Mouse (Mus musculus) limb, embryonic 12.5 days (tissue): ENCODE data around the gene Anp32a. TPM values are rescaled to one million over a fixed set of nuclear protein-coding genes. Genes with fewer than 3 reads are reported as not detected.

Source experiments
- ATAC-seq: fragments of 200-750 bp; cut with Nextera tagmentation; 2 replicates; pipeline ENCODE4 v1.8.0; 2017; ENCODE audit warnings: low read depth, moderate TSS enrichment; ENCODE audit not compliant: insufficient number of reproducible peaks, insufficient read depth, low FRiP score, low TSS enrichment
- H3K27ac ChIP-seq: fragments of 300-500 bp; sonication (generic); 2 replicates; pipeline ENCODE4 v1.5.1; 2016; ENCODE audit warnings: mild to moderate bottlenecking, moderate library complexity
- H3K27me3 ChIP-seq: fragments of 300-500 bp; sonication (generic); 2 replicates; pipeline ENCODE4 v1.6.1; 2016; ENCODE audit warnings: mild to moderate bottlenecking, moderate library complexity
- H3K36me3 ChIP-seq: fragments of 300-500 bp; sonication (generic); 2 replicates; pipeline ENCODE4 v1.6.1; 2016; ENCODE audit warnings: mild to moderate bottlenecking, moderate library complexity
- H3K4me1 ChIP-seq: fragments of 300-500 bp; sonication (generic); replicated peaks from 2 replicates; pipeline ENCODE4 v1.6.1; 2016
- H3K4me2 ChIP-seq: fragments of 300-500 bp; sonication (generic); 2 replicates; pipeline ENCODE4 v1.6.1; 2016; ENCODE audit warnings: mild to moderate bottlenecking, moderate library complexity
- H3K4me3 ChIP-seq: fragments of 300-500 bp; sonication (generic); replicated peaks from 2 replicates; pipeline ENCODE4 v1.5.1; 2016; ENCODE audit warnings: mild to moderate bottlenecking
- H3K9ac ChIP-seq: fragments of 300-500 bp; sonication (generic); replicated peaks from 2 replicates; pipeline ENCODE4 v1.6.1; 2016; ENCODE audit warnings: mild to moderate bottlenecking, moderate library complexity
- H3K9me3 ChIP-seq: fragments of 300-500 bp; sonication (generic); 2 replicates; pipeline ENCODE4 v1.6.1; 2016; ENCODE audit warnings: mild to moderate bottlenecking, moderate library complexity
- WGBS: fragments of 180-500 bp; shearing (Covaris S2); methylation state at CpG from one replicate; pipeline ENCODE4 v1.1.7; 2016; 5-methylcytosine and 5-hydroxymethylcytosine counted together
- polyA plus RNA-seq: library from polyadenylated mRNA; unstranded; fragments of >200 nt; fragmentation: Nextera tagmentation; extraction: Ambion mirVana; gene quantifications from 2 replicates; pipeline ENCODE4 v1.2.1, GENCODE M21; 2016

The Anp32a gene
- polyA plus RNA-seq: 231 and 240 TPM in 2 replicates

DNA sequence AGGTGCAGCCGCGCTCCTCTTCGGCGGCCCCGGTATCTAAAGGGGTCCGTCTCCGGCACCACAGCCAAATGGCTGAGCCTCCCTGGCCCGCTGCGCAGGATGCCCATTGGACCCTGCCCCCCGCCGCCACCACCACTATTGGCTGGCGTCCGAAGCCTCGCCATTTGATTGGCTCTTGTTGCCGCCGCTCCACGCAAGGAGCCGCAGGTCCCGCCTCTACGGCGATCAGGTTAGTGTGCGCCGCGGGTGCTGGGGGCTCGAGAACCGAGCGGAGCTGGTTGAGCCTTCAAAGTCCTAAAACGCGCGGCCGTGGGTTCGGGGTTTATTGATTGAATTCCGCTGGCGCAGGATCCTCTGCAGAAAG is at the start of gene Anp32a:
Gene Anp32a, plus strand, starts transcription at position 171 of the 364 bp plus-strand sequence.
- under 1% methylated on average over 30 of the region's 34 CpGs for whole genome bisulfite sequencing
- Histone ChIP-seq H3K9me3 (no peaks in the 10 kb centered on the region), H3K4me2 (peak within 1 kb of the TSS; percentile 72), H3K4me3 (peak within 1 kb of the TSS; percentile 91), H3K27ac (peak within 1 kb of the TSS; percentile 100), H3K36me3 (no peaks in the 10 kb centered on the region), H3K9ac (peak within 1 kb of the TSS; percentile 98), H3K4me1 (peaks cover 16% of the 10 kb centered on the region), H3K27me3 (no peaks in the 10 kb centered on the region)
- ATAC-seq: peak; percentile 85

DNA sequence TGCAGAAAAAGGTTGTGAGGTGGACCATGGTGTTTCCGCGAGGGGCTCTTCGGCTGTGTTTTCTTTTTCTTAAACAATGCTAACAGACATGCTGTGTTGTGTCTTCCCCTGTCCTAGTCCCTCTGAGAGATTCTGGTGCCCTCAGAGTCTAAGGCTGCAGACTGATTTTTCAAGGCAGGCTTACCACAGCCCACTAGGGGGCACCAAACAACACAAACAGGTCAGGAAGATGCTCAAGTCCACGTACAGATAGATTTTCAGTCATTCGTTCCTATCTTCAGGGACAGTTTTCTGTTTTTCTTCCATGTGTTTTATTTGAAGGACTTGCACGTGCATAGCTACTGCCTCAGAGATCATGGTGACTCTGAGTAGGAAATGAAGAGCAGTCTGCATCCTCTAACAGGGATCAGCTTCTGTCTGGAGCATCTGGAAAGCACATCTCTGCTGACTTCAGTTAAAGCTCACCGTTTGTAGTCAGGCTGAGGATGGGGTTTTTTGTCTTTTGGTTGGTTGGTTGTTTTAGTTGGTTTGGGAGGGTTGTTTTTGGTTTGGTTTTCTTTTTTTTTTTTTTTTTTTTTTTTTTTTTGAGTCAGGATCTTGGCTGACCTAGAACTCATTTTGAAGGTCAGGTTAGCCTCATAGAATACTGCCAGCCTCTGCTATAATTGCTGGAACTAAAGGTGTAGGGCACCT is 45.9 kb upstream of the Anp32a start:
- no peak overlapping the region for H3K27ac ChIP-seq
- H3K36me3 ChIP-seq: no peaks in the 10 kb centered on the region
- H3K4me3 ChIP-seq: no peak overlapping the region
- H3K27me3 ChIP-seq: no peaks in the 10 kb centered on the region
- H3K9me3 ChIP-seq: no peaks in the 10 kb centered on the region
- WGBS: 35% methylated on average over 7 of the region's 7 CpGs
- H3K9ac ChIP-seq: no peak overlapping the region
- H3K4me2 ChIP-seq: no peak overlapping the region
- ATAC-seq: no peak
- no peaks in the 10 kb centered on the region for H3K4me1 ChIP-seq

- ATAC-seq: no peak
- Histone ChIP-seq H3K9me3 (no peaks in the 10 kb centered on the region), H3K4me2 (no peak overlapping the region), H3K4me1 (no peaks in the 10 kb centered on the region), H3K9ac (no peak overlapping the region), H3K4me3 (no peak overlapping the region), H3K36me3 (no peaks in the 10 kb centered on the region), H3K27me3 (no peaks in the 10 kb centered on the region), H3K27ac (no peak overlapping the region)
- WGBS: 84% methylated on average over 1 of the region's 1 CpGs
These were observed 44.2 kb upstream of the Anp32a start for GRCm38 (mm10) chr9:62296891-62297290.

DNA sequence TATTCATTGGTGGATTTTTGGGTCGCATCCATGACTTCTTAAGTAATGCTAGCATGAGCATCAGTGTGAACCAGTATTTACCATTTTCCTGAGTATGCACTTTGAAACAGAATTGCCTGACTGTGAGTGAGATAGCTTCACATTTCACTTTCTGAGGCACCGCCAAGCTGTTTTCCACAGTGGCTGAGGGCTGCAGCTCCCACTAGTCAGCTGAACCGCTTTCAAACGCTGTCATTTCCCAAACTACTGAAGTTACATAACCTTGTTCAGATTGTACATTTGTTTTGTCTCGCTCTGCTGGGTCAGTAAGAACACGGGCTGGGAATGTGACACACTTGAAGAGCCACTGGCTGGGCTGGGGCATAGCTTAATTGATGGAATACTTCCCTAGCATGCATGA is 25.5 kb upstream of the Anp32a start:
- WGBS: 93% methylated on average over 6 of the region's 6 CpGs
- no peak overlapping the region for H3K4me3 ChIP-seq

GRCm38 (mm10) chr9:62318729-62319128 is 22.4 kb upstream of the Anp32a start:
- ATAC-seq: no peak
- Histone ChIP-seq H3K36me3 (no peaks in the 10 kb centered on the region), H3K9me3 (0 out of 2 replicates have a peak, but pooled peaks cover 4% of the 10 kb centered on the region), H3K9ac (no peak overlapping the region), H3K4me2 (no peak overlapping the region), H3K27ac (no peak overlapping the region), H3K4me3 (no peak overlapping the region), H3K27me3 (no peaks in the 10 kb centered on the region), H3K4me1 (no peaks in the 10 kb centered on the region)
- WGBS: 87% methylated on average over 4 of the region's 4 CpGs

More for the DNA sequence above, 25.5 kb upstream of the Anp32a start:
- ATAC-seq: no peak
- Histone ChIP-seq H3K36me3 (no peaks in the 10 kb centered on the region), H3K9me3 (0 out of 2 replicates have a peak, but pooled peaks cover 4% of the 10 kb centered on the region), H3K9ac (no peak overlapping the region), H3K4me2 (no peak overlapping the region), H3K27ac (no peak overlapping the region), H3K27me3 (no peaks in the 10 kb centered on the region), H3K4me1 (no peaks in the 10 kb centered on the region)

DNA sequence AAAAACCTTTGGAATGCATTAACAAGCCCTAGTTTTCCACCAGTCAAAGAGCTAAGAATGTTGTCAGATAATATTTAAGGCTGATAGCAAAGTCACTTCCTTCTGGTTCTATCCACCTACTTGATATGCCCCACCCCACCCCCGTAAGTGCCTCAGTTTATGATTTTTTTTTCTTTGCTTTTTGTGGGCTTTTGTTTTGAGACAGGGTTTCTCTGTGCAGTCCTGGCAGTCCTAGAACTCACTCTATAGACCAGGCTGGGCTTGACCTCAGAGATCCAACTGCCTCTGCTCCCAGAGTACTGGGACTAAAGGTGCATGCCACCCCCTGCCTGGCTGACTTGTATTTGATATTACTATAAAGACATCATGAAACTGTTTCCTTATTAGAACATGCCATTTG is 17.3 kb upstream of the Anp32a start:
- H3K9me3 ChIP-seq: no peaks in the 10 kb centered on the region
- H3K36me3 ChIP-seq: no peaks in the 10 kb centered on the region
- H3K27ac ChIP-seq: no peak overlapping the region
- H3K27me3 ChIP-seq: no peaks in the 10 kb centered on the region
- WGBS: 88% methylated on average over 1 of the region's 1 CpGs
- no peak for ATAC-seq
- no peak overlapping the region for H3K4me3 ChIP-seq
- H3K9ac ChIP-seq: no peak overlapping the region
- H3K4me2 ChIP-seq: no peak overlapping the region
- H3K4me1 ChIP-seq: no peaks in the 10 kb centered on the region

DNA sequence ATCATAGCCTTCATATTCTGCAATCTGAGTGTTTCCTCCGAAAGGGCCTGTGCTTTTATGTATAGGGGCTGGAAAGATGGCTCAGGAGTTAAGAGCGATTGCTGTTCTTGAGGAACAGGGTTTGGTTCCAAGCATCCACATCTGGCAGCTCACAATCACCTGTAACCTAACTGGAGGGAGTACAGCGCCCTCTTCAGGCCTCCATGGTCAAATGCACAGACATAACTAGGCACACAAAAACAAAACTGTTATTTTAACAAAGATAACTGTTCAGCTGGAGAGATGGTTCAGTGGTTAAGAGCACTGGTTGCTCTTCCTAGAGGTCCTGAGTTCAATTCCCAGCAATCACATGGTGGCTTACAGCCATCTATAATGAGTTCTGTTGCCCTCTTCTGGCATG is 15.1 kb upstream of the Anp32a start:
- no peak for ATAC-seq
- Histone ChIP-seq H3K27ac (no peak overlapping the region), H3K9me3 (no peaks in the 10 kb centered on the region), H3K4me1 (no peaks in the 10 kb centered on the region), H3K9ac (no peak overlapping the region), H3K36me3 (no peaks in the 10 kb centered on the region), H3K27me3 (no peaks in the 10 kb centered on the region), H3K4me2 (no peak overlapping the region), H3K4me3 (no peak overlapping the region)
- WGBS: 77% methylated on average over 3 of the region's 3 CpGs

- H3K4me2 ChIP-seq: no peak overlapping the region
- H3K4me3 ChIP-seq: no peak overlapping the region
- no peaks in the 10 kb centered on the region for H3K27me3 ChIP-seq
- WGBS: 93% methylated on average over 9 of the region's 9 CpGs
- ATAC-seq: no peak
- peaks cover 3% of the 10 kb centered on the region; the same call in 1 of the 2 replicates for H3K9me3 ChIP-seq
- H3K9ac ChIP-seq: no peak overlapping the region
- H3K27ac ChIP-seq: no peak overlapping the region
- no peaks in the 10 kb centered on the region for H3K36me3 ChIP-seq
- no peaks in the 10 kb centered on the region for H3K4me1 ChIP-seq
These were observed 6.7 kb upstream of the Anp32a start for GRCm38 (mm10) chr9:62334298-62334825.

DNA sequence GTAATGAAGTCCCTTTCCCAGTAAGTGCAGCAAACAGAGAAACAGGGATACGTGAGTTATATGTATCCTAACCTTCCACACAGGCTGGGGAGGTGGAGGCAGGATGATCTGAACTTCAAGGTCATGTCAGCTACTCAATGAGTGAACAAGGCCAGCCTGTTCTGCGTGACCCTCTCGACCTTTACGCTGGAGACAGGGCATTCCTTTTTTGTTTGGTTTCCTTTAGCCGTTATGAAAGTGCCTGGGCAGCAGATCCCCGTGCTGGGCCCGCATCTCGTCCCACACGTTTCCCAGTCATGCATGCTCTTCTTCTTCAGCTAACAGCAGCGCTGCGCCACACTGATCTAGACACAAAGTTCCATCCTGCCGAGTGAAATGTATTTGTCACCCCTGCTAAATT is 5.7 kb upstream of the Anp32a start:
- peaks cover 3% of the 10 kb centered on the region; the same call in 1 of the 2 replicates for H3K9me3 ChIP-seq
- no peak overlapping the region for H3K4me3 ChIP-seq
- H3K27ac ChIP-seq: no peak overlapping the region
- H3K36me3 ChIP-seq: no peaks in the 10 kb centered on the region
- no peak for ATAC-seq
- no peaks in the 10 kb centered on the region for H3K27me3 ChIP-seq
- no peak overlapping the region for H3K9ac ChIP-seq
- 0 out of 2 replicates have a peak, but pooled peaks cover 3% of the 10 kb centered on the region for H3K4me1 ChIP-seq
- H3K4me2 ChIP-seq: no peak overlapping the region
- WGBS: 68% methylated on average over 12 of the region's 12 CpGs

- Histone ChIP-seq H3K9ac (no peak overlapping the region), H3K27ac (no peak overlapping the region), H3K36me3 (no peaks in the 10 kb centered on the region), H3K4me1 (0 out of 2 replicates have a peak, but pooled peaks cover 3% of the 10 kb centered on the region), H3K4me3 (no peak overlapping the region), H3K4me2 (no peak overlapping the region), H3K27me3 (no peaks in the 10 kb centered on the region), H3K9me3 (peaks cover 3% of the 10 kb centered on the region; the same call in 1 of the 2 replicates)
- no peak for ATAC-seq
- 83% methylated on average over 4 of the region's 4 CpGs for WGBS
These were observed 3.0 kb upstream of the Anp32a start for GRCm38 (mm10) chr9:62337924-62338635.

DNA sequence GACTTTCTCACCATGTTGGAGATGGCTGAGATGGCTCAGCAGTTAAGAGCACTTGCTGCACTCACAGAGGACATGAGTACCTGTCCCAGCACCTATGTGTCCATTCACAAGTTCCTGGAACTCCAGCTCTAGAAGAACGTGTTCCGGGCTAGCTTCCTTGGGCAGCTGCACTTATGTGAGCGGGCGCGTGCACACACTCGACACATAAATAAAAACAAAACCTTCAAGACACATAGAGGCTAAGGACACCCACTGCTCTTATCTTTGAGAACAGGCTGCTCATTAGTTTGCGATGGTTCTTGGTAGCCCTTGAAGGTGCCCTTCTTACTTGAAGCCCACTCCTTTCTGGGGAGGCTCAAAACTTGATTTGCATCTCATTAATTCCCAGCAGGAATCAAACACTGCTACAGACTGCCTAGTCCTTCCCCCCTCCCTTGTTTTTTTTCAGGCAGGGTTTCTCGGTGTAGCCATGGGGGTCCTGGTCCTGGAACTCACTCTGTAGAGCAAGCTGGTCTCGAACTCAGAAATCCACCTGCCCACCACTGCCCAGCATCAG is 2.4 kb upstream of the Anp32a start:
- Histone ChIP-seq H3K4me2 (no peak overlapping the region), H3K27me3 (no peaks in the 10 kb centered on the region), H3K4me3 (no peak overlapping the region), H3K9ac (no peak overlapping the region), H3K9me3 (peaks cover 3% of the 10 kb centered on the region; the same call in 1 of the 2 replicates), H3K36me3 (no peaks in the 10 kb centered on the region), H3K4me1 (0 out of 2 replicates have a peak, but pooled peaks cover 3% of the 10 kb centered on the region), H3K27ac (no peak overlapping the region)
- ATAC-seq: no peak
- WGBS: 80% methylated on average over 9 of the region's 9 CpGs
